Mouse (Mus musculus) liver, embryonic 14.5 days (tissue): Measurements from ENCODE around the gene Ift122.

Experiments used
- CTCF ChIP-seq: IDR thresholded peaks from 2 replicates; pipeline ENCODE4 v1.5.1; 2016; ENCODE audit warnings: antibody characterized with exemption, low read depth, control low read depth
- EP300 ChIP-seq: IDR thresholded peaks from 2 replicates; pipeline ENCODE4 v1.6.1; 2016; ENCODE audit warnings: antibody characterized with exemption, low read depth

DNA sequence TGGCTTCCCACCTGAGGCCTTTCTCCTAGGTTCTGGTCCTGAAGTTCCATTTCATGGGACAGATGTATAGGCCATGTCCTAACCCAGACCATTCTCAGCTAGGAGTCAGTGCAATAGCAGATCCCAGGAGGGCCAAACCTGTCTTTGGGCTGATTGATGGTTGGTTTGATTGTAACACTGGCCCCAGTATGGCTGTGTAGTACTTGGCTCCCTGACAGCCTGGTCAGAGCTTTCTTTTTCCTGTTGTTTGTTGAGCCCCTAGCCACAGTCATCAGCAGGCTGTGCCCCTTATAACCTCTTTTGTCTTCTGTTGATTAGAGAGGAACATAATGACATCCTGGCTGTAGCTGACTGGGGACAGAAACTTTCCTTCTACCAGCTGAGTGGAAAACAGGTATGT is 30.7 kb downstream of the Ift122 start:
- TF ChIP-seq CTCF (no peak), EP300 (no peak)
